Mouse (Mus musculus) E14TG2a.4 (cell line): ENCODE measurements around the gene Tgm2.

Experiments used
- CTCF ChIP-seq: conservative IDR thresholded peaks from 2 replicates; pipeline ENCODE4 v1.5.1; 2014; ENCODE audit warnings: low read length
- NANOG ChIP-seq: IDR thresholded peaks from 2 replicates; pipeline ENCODE4 v1.6.1; 2014; ENCODE audit warnings: borderline replicate concordance, low read length, mixed read lengths

GRCm38 (mm10) chr2:158144263-158144662 is 2.0 kb downstream of the Tgm2 start:
- no peak for TF ChIP-seq CTCF
- no peak for TF ChIP-seq NANOG
